Mouse (Mus musculus) spleen, postnatal 10 days (tissue): Measurements from ENCODE around the gene Hmgn5.

Experiments used
- DNase-seq, 2 experiments: peaks; one replicate each; pipeline ENCODE4 v3.0.0; 2021 to 2022; ENCODE audit warnings: low spot score in 2 of 2

Hmgn5 gene

GRCm38 (mm10) chrX:109013283-109013682, at the start of gene Hmgn5:
Gene Hmgn5, minus strand, starts transcription at chrX:109013404.
- DNase-seq = peak; percentile 87 to 92

- DNase-seq = no peak
Observed at GRCm38 (mm10) chrX:109047773-109048172, 34.6 kb upstream of the Hmgn5 start.

GRCm38 (mm10) chrX:109026224-109026623, 13.0 kb upstream of the Hmgn5 start:
- DNase-seq = no peak

- no peak for DNase-seq
Observed at GRCm38 (mm10) chrX:109020858-109021257, 7.7 kb upstream of the Hmgn5 start.

- DNase-seq = no peak
Observed at GRCm38 (mm10) chrX:109014166-109014565, 962 bp upstream of the Hmgn5 start.

GRCm38 (mm10) chrX:109013686-109014085, 482 bp upstream of the Hmgn5 start:
- DNase-seq = peak; percentile 24 to 44

GRCm38 (mm10) chrX:109012371-109013031, 703 bp downstream of the Hmgn5 start:
- peak; percentile 34 to 66 for DNase-seq

GRCm38 (mm10) chrX:109011611-109012185, 1.5 kb downstream of the Hmgn5 start:
- peak in 1 of 2 experiments; percentile 29 for DNase-seq

- no peak for DNase-seq
Observed at GRCm38 (mm10) chrX:109001277-109001676, 11.9 kb downstream of the Hmgn5 start.
